Mouse (Mus musculus) midbrain, postnatal 0 days (tissue): ENCODE measurements at regions not wholly inside any gene's neighbourhood (a gene's known extent, or its start where the extent isn't known, plus 50 kb on each side); places are given as distances from the start of the nearest gene placed in this dataset.

Experiments used
- ATAC-seq: fragments of 200-750 bp; cut with Nextera tagmentation; 2 replicates; pipeline ENCODE4 v1.8.0; 2017; ENCODE audit warnings: moderate number of reproducible peaks, mild to moderate bottlenecking, moderate TSS enrichment, moderate library complexity; ENCODE audit not compliant: low FRiP score
- DNase-seq: peaks from one replicate; pipeline ENCODE4 v3.0.0-alpha.2; 2015; ENCODE audit warnings: low spot score
- H3K27ac ChIP-seq: fragments of 300-500 bp; sonication (generic); 2 replicates; pipeline ENCODE4 v1.5.1; 2014; ENCODE audit warnings: low read depth, mild to moderate bottlenecking, low read length, mixed read lengths
- H3K27me3 ChIP-seq: fragments of 300-500 bp; sonication (generic); 2 replicates; pipeline ENCODE4 v1.6.1; 2014; ENCODE audit warnings: low read length, control low read depth, mixed read lengths; ENCODE audit not compliant: insufficient read depth
- H3K36me3 ChIP-seq: fragments of 300-500 bp; sonication (generic); 2 replicates; pipeline ENCODE4 v1.6.1; 2014; ENCODE audit warnings: low read length, control low read depth, mixed read lengths; ENCODE audit not compliant: insufficient read depth
- H3K4me1 ChIP-seq: fragments of 300-500 bp; sonication (generic); 2 replicates; pipeline ENCODE4 v1.6.1; 2014; ENCODE audit warnings: mild to moderate bottlenecking, control low read depth, antibody characterized with exemption, low read length, mixed read lengths; ENCODE audit not compliant: insufficient read depth
- H3K4me2 ChIP-seq: fragments of 300-500 bp; sonication (generic); 2 replicates; pipeline ENCODE4 v1.6.1; 2014; ENCODE audit warnings: low read depth, mild to moderate bottlenecking, low read length, mixed read lengths; ENCODE audit not compliant: poor library complexity, severe bottlenecking
- H3K4me3 ChIP-seq: fragments of 300-500 bp; sonication (generic); 2 replicates; pipeline ENCODE4 v1.5.1; 2014; ENCODE audit warnings: low read depth, mild to moderate bottlenecking, low read length, moderate library complexity
- H3K9ac ChIP-seq: fragments of 300-500 bp; sonication (generic); replicated peaks from 2 replicates; pipeline ENCODE4 v1.6.1; 2014; ENCODE audit warnings: mild to moderate bottlenecking, low read length, moderate library complexity, mixed read lengths; ENCODE audit not compliant: poor library complexity, severe bottlenecking
- H3K9me3 ChIP-seq: fragments of 300-500 bp; sonication (generic); 2 replicates; pipeline ENCODE4 v1.6.1; 2016; ENCODE audit warnings: low read length, control low read depth
- CTCF ChIP-seq: IDR thresholded peaks from 2 replicates; pipeline ENCODE4 v1.5.1; 2016; ENCODE audit warnings: antibody characterized with exemption, mild to moderate bottlenecking
- WGBS: fragments of 180-500 bp; shearing (Covaris S2); extraction: QIAGEN DNeasy Blood & Tissue Kit; methylation state at CpG from one replicate; pipeline ENCODE4 v1.1.7; 2014; 5-methylcytosine and 5-hydroxymethylcytosine counted together

GRCm38 (mm10) chr8:116024811-116025210 is 317.2 kb upstream of the Maf start:
- WGBS: 83% methylated on average over 4 of the region's 4 CpGs
- no peak for ATAC-seq

GRCm38 (mm10) chr8:116021691-116022090 is 314.1 kb upstream of the Maf start:
- TF ChIP-seq CTCF: no peak
- H3K27ac ChIP-seq: no peak overlapping the region
- no peaks in the 10 kb centered on the region for H3K4me1 ChIP-seq
- no peak overlapping the region for H3K9ac ChIP-seq
- no peaks in the 10 kb centered on the region for H3K27me3 ChIP-seq
- no peaks in the 10 kb centered on the region for H3K9me3 ChIP-seq
- ATAC-seq (no peak), DNase-seq (no peak)
- no peaks in the 10 kb centered on the region for H3K36me3 ChIP-seq
- no peak overlapping the region for H3K4me2 ChIP-seq
- H3K4me3 ChIP-seq: no peak overlapping the region

More at GRCm38 (mm10) chr8:116024811-116025210, 317.2 kb upstream of the Maf start:
- no peak overlapping the region for H3K4me2 ChIP-seq
- H3K9me3 ChIP-seq: no peaks in the 10 kb centered on the region
- no peak overlapping the region for H3K9ac ChIP-seq
- H3K27me3 ChIP-seq: no peaks in the 10 kb centered on the region
- no peak overlapping the region for H3K27ac ChIP-seq
- no peaks in the 10 kb centered on the region for H3K36me3 ChIP-seq
- H3K4me1 ChIP-seq: no peaks in the 10 kb centered on the region
- no peak for TF ChIP-seq CTCF
- DNase-seq: no peak
- no peak overlapping the region for H3K4me3 ChIP-seq

- Histone ChIP-seq H3K27ac (no peak overlapping the region), H3K27me3 (no peaks in the 10 kb centered on the region), H3K4me3 (no peak overlapping the region), H3K4me2 (no peak overlapping the region), H3K9ac (no peak overlapping the region), H3K9me3 (no peaks in the 10 kb centered on the region), H3K36me3 (no peaks in the 10 kb centered on the region), H3K4me1 (no peaks in the 10 kb centered on the region)
- TF ChIP-seq CTCF: no peak
- WGBS: 77% methylated on average over 5 of the region's 5 CpGs
- DNase-seq (no peak), ATAC-seq (no peak)
These were observed 287.7 kb upstream of the Maf start for GRCm38 (mm10) chr8:115995320-115995719.

- no peak overlapping the region for H3K27ac ChIP-seq
- H3K9ac ChIP-seq: no peak overlapping the region
- no peak for TF ChIP-seq CTCF
- no peaks in the 10 kb centered on the region for H3K4me1 ChIP-seq
- WGBS: 81% methylated on average over 6 of the region's 6 CpGs
- no peaks in the 10 kb centered on the region for H3K27me3 ChIP-seq
- H3K36me3 ChIP-seq: no peaks in the 10 kb centered on the region
- no peak for ATAC-seq
- H3K4me3 ChIP-seq: no peak overlapping the region
- H3K4me2 ChIP-seq: no peak overlapping the region
- no peak for DNase-seq
- no peaks in the 10 kb centered on the region for H3K9me3 ChIP-seq
These were observed 284.4 kb upstream of the Maf start for GRCm38 (mm10) chr8:115991989-115992388.

- TF ChIP-seq CTCF: no peak
- WGBS: 79% methylated on average over 6 of the region's 6 CpGs
- DNase-seq (no peak), ATAC-seq (no peak)
- H3K4me2 ChIP-seq: no peak overlapping the region
- no peaks in the 10 kb centered on the region for H3K4me1 ChIP-seq
- H3K27ac ChIP-seq: no peak overlapping the region
- H3K27me3 ChIP-seq: no peaks in the 10 kb centered on the region
- H3K36me3 ChIP-seq: no peaks in the 10 kb centered on the region
- no peak overlapping the region for H3K4me3 ChIP-seq
- H3K9me3 ChIP-seq: no peaks in the 10 kb centered on the region
- H3K9ac ChIP-seq: no peak overlapping the region
These were observed 275.8 kb upstream of the Maf start for GRCm38 (mm10) chr8:115983397-115983796.

- no peak for TF ChIP-seq CTCF
- ATAC-seq (no peak), DNase-seq (no peak)
- 83% methylated on average over 3 of the region's 3 CpGs for WGBS
- no peak overlapping the region for H3K27ac ChIP-seq
- H3K4me2 ChIP-seq: no peak overlapping the region
- no peaks in the 10 kb centered on the region for H3K36me3 ChIP-seq
- no peak overlapping the region for H3K9ac ChIP-seq
- H3K4me1 ChIP-seq: no peaks in the 10 kb centered on the region
- no peak overlapping the region for H3K4me3 ChIP-seq
- H3K9me3 ChIP-seq: no peaks in the 10 kb centered on the region
- H3K27me3 ChIP-seq: no peaks in the 10 kb centered on the region
These were observed 274.7 kb upstream of the Maf start for GRCm38 (mm10) chr8:115982326-115982725.
